Comparison of ENCODE assay signal across 26 mouse cellular contexts in genomic region chr10:54839008-54839407, GRCm38 (mm10).
"Had no signal": no experiment of that assay in that cellular context is flagged by ENCODE, and none has a peak within 500 bp of the region (broad histone marks: within the 10 kb centered on the region; RNA-seq: fewer than 3 reads in every experiment).

No protein-coding gene starts in this region.

- H3K4me1 ChIP-seq: heart, embryonic 13.5 days; heart, embryonic 15.5 days; hindbrain, embryonic 13.5 days; hindbrain, embryonic 15.5 days; limb, embryonic 10.5 days; limb, embryonic 12.5 days; liver, embryonic 13.5 days; liver, embryonic 15.5 days had no signal

- H3K27ac ChIP-seq: heart, adult 2 months; heart, embryonic 13.5 days; heart, embryonic 15.5 days; hindbrain, embryonic 13.5 days; hindbrain, embryonic 15.5 days; hindbrain, postnatal 0 days; layer of hippocampus, adult 2 months; left cerebral cortex, adult 2 months; limb, embryonic 10.5 days; limb, embryonic 12.5 days; liver, embryonic 13.5 days; liver, embryonic 15.5 days had no signal

- H3K36me3 ChIP-seq: heart, embryonic 13.5 days; heart, embryonic 15.5 days; hindbrain, embryonic 13.5 days; hindbrain, embryonic 15.5 days; limb, embryonic 10.5 days; limb, embryonic 12.5 days; liver, embryonic 13.5 days; liver, embryonic 15.5 days had no signal

- H3K9ac ChIP-seq: heart, embryonic 13.5 days; heart, embryonic 15.5 days; hindbrain, embryonic 13.5 days; hindbrain, embryonic 15.5 days; limb, embryonic 12.5 days; liver, embryonic 13.5 days; liver, embryonic 15.5 days had no signal

- H3K27me3 ChIP-seq: heart, embryonic 13.5 days; heart, embryonic 15.5 days; hindbrain, embryonic 13.5 days; hindbrain, embryonic 15.5 days; limb, embryonic 12.5 days; liver, embryonic 13.5 days; liver, embryonic 15.5 days had no signal

- H3K4me3 ChIP-seq: heart, adult 2 months; heart, embryonic 13.5 days; heart, embryonic 15.5 days; hindbrain, embryonic 13.5 days; hindbrain, embryonic 15.5 days; layer of hippocampus, adult 2 months; left cerebral cortex, adult 2 months; limb, embryonic 10.5 days; limb, embryonic 12.5 days; liver, embryonic 13.5 days; liver, embryonic 15.5 days had no signal

- ATAC-seq: hindbrain, postnatal 0 days; intestine, postnatal 0 days had no signal

- DNase-seq: gastrocnemius, postnatal 14 days; gastrocnemius, postnatal 36 days; heart, adult 11 months; heart, adult 2 months; heart, postnatal 14 days; heart, postnatal 36 days; kidney, adult 18-20 months; kidney, adult 8-10 months; kidney, postnatal 10 days; kidney, postnatal 25 days; kidney, postnatal 4 days; liver; liver, embryonic 13.5 days had no signal

- H3K9me3 ChIP-seq: heart, embryonic 13.5 days; heart, embryonic 15.5 days; hindbrain, embryonic 13.5 days; hindbrain, embryonic 15.5 days; limb, embryonic 10.5 days; limb, embryonic 12.5 days; liver, embryonic 13.5 days; liver, embryonic 15.5 days had no signal

- H3K4me2 ChIP-seq: heart, embryonic 11.5 days; heart, embryonic 13.5 days; heart, embryonic 15.5 days; hindbrain, embryonic 13.5 days; hindbrain, embryonic 15.5 days; limb, embryonic 12.5 days; liver, embryonic 11.5 days; liver, embryonic 13.5 days; liver, embryonic 15.5 days had no signal
